Mouse (Mus musculus) splenic B cell, adult 2 months (primary cell): ENCODE measurements around the gene Abi3.

Experiments used
- DNase-seq: peaks from one replicate; pipeline ENCODE4 v3.0.0-alpha.2; 2011; ENCODE audit warnings: low read depth, low spot score
- H3K27me3 ChIP-seq: 2 replicates; pipeline ENCODE4 v1.6.1; 2012; ENCODE audit warnings: mild to moderate bottlenecking, low read length, moderate library complexity, mixed read lengths; ENCODE audit not compliant: control insufficient read depth, poor library complexity, insufficient read depth, severe bottlenecking
- H3K36me3 ChIP-seq: 2 replicates; pipeline ENCODE4 v1.6.1; 2012; ENCODE audit warnings: mild to moderate bottlenecking, low read length, moderate library complexity, mixed read lengths; ENCODE audit not compliant: control insufficient read depth, poor library complexity, insufficient read depth, severe bottlenecking

Abi3 gene

DNA sequence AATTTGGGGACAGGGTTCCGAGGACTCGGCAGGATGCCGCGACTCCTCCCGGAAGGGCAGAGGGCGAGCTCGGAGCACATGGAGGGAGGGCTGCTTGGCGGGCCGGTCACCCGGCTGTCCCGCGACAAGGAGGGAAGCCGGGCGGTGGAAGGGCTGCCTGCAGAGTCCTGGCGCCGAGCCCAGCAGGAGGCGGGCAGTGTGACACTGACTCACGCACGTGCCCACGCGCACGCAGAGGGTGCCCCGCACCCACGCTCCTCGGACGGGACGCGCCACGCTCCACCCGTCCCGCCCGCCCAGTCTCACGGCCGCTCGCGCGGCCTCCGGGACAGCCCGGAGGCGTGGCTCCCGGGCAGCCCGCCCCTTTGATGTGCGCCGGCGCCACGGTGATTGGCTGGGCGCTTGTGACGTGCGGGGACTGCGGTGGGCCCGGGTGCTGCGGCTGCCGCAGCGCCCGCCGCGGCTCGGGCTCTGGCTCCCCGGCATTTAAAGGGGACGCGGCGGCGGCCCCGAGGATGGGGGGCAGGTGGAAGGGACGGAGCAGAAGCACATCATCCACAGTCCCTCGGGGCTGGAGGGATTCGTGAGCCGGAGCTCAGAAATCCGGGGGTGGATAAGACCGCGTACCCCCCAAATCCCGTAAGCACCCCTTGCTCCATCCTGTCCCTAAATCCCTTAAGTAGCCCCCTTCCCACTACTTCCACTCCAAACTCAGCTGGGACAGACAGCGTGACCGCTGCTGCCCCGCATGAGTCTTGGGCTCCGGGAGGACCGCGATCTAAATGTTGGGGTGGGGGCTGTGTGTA, 18.0 kb downstream of the Abi3 start, which contains the start of gene Phospho1:
TSS of gene Phospho1 (plus strand) at position 429 of the 806 bp plus-strand sequence.
- no peaks in the 10 kb centered on the region for H3K27me3 ChIP-seq
- H3K36me3 ChIP-seq: no peaks in the 10 kb centered on the region
- peak; percentile 89 for DNase-seq

DNA sequence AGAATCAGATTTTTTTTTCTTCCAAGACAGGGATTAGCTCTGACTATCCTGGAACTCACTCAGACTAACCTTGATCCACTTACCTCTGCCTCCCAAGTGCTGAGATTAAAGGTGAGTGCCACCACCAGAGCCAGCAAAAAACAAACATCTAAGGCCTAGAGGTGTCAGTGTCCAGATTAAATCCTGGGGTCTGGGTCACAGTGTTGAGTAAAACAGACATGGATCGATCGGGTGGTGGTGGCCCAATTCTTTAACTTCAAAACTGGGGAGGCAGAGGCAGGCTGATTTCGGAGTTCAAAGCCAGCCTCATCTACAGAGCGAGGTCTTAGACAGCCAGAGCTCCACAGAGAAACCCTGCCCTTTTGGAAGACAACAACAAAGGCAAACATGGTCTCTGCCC, 19.8 kb downstream of the Abi3 start:
- no peak for DNase-seq
- H3K36me3 ChIP-seq: no peaks in the 10 kb centered on the region
- H3K27me3 ChIP-seq: no peaks in the 10 kb centered on the region

DNA sequence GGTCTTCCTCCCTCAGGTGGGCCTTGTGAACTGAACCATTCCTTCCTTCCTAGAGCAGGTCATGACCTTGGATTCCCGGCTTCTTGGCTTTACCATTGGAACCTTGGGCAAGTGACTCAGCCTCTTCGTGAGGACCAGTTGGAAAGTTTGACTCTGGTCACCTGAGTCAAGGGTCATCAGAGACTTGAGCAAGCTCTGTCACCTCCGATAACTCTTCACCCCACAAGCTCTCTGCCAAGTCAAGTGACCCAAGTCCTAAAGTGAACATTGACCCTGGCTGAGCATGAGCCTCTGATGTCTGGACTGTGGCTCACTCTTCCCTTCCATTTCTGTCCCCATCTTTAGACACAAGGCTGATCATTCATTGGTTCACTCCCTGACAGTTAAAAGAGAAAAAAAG, 20.8 kb downstream of the Abi3 start:
- no peaks in the 10 kb centered on the region for H3K27me3 ChIP-seq
- no peak for DNase-seq
- no peaks in the 10 kb centered on the region for H3K36me3 ChIP-seq

DNA sequence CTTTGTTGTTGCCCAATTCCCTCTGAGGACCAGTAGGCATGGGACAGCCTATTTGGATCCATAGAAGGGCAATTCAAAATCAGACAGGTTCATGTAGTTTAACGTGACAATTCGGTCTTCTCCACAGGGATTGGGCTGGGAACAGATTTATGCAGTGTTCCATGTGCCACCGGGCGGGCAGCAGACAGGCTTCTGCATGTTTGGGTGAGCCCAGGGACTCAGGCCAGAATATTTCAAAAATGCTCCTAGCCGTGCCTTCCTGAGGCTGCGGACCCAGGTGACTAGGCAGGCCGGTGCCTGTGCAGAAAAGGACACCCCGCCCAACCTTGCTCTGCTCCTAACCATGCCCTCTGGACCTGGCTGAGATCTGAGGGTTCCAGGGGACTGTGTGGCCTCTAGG, 23.1 kb downstream of the Abi3 start:
- H3K36me3 ChIP-seq: no peaks in the 10 kb centered on the region
- no peaks in the 10 kb centered on the region for H3K27me3 ChIP-seq
- DNase-seq: no peak

DNA sequence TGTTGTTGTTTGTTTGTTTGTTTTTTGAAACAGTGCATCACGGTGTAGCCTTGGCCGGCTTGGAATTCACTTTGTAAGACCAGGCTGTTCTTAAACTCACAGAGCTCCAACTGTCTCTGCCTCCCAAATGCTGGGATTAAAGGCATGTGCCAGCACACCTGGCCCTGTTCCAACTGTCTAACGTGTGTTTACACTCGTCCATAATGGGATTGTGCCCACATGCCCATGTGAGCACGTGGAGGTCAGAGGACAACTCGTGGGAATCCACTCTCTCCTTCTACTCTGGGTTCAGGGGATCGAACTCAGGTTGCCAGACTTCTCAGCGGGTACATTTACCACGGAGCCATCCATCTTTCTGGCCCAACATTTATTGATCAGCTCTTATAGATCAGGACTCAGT, 26.9 kb downstream of the Abi3 start:
- no peak for DNase-seq
- no peaks in the 10 kb centered on the region for H3K27me3 ChIP-seq

DNA sequence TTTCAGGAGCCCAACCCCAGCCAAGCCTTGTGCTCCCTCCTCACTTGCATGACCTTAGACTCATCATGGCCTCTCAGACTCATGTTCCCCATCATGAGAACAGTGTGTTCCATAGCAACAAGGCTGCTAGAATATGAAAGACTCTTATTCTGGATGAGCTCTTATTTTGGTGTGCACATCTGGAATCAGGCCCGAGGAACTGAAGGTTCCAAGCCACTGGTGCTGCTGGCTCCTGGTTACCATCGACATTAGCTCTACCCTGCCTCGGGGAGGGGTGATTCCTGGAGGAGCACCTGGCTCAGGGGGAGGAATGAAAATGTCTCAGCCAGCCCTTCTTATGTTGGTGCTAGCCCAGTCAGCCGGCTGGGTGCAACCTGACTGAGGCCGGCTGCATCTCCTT, 27.4 kb downstream of the Abi3 start:
- H3K36me3 ChIP-seq: no peaks in the 10 kb centered on the region
- no peaks in the 10 kb centered on the region for H3K27me3 ChIP-seq
- DNase-seq: no peak

More for the DNA sequence above, 26.9 kb downstream of the Abi3 start:
- H3K36me3 ChIP-seq: no peaks in the 10 kb centered on the region

DNA sequence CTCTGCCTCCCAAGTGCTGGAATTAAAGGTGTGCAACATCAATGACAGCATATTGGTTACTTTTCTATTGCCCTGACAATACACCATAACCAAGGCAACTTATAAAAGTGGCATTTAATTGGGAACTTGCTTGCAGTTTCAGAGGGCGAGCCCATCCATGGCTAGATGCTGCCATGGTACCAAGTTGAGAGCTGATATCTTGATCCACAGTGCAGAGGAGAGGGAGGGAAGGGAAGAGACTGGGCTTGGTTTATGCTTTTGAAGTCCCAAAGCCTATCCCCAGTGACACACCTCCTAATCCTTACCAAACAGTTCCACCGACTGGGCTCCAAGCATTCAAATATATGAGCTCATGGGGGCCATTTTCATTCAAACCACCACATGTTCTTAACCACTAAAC, 28.2 kb downstream of the Abi3 start:
- H3K36me3 ChIP-seq: no peaks in the 10 kb centered on the region
- no peak for DNase-seq
- H3K27me3 ChIP-seq: no peaks in the 10 kb centered on the region

DNA sequence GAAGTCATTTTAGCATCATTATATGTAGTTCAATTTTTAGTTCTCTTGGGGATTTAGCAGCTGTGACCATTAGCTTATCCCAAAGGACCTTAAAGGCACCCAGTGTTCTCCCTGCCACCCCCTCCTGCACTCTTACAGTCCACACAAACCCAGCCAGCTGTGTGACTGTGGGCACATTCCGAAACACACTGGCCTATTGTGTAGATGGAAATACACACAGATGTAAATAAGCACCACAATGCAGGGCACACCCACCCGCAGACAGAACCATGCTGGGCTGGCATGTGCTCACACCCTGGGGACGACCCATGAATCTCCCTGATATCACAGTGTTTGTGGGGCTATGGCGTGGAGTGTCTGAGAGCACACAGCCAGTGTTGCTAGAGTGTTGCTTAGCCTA, 30.1 kb downstream of the Abi3 start:
- Histone ChIP-seq H3K36me3 (no peaks in the 10 kb centered on the region), H3K27me3 (no peaks in the 10 kb centered on the region)
- DNase-seq: no peak

DNA sequence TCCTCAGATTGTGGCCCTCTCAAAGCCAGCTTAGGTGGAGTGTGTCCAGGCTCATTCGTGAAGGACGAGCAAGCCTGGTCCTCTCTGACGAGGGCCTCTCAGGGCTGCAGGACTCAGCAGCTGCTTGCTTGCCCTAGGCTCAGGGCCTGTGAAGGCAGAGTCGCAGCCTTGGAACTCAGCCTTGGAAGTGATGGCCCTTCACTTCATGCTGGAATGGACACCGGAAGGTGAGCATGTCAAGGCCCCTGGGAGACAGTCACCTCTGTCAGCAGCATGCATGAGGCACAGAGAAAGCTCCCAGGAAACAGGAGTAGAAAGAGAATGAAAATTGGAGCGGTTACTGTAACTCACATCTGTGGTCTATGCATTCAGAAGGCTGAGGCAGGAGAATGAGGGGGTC, 30.5 kb downstream of the Abi3 start:
- Histone ChIP-seq H3K36me3 (no peaks in the 10 kb centered on the region), H3K27me3 (no peaks in the 10 kb centered on the region)
- no peak for DNase-seq

DNA sequence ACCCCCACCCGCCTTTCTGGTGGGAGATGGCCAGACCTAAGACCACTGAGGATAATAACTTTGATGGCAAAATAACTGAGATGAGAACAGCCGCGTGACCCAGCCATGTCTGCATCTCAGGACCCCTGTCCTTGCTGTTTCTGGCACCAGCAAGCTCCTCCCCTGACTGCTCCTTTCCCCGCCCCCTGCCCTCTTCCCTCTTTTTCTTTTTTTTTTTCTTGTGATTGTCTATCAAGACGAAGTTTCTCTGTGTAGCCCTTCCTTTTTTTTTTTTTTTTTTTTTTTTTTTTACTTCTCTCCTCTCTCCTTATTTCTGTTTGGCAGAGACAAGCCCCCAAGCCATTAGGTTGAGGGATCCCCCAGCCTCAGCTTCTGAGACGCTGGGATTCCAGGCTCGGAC, 31.4 kb downstream of the Abi3 start:
- DNase-seq: no peak
- H3K36me3 ChIP-seq: no peaks in the 10 kb centered on the region
- no peaks in the 10 kb centered on the region for H3K27me3 ChIP-seq

DNA sequence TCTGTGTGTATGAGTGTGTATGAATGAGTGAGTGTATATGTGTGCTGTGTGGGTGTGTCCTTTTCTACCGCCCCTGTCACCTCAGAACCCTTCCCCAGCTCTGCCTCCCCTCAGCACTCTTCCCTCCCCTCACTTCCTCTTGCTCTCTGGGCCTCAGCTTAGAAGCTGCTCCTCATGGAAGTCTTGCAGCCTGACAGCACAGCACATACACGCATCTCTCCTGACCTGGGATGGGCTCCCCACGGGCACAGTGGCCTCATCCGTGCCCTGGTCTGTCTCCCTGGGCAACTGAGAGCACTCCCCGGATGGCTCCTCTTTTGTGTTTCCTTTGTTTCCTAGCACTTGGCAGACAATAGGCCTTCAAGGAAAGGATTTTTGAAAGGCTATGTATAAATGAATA, 32.7 kb downstream of the Abi3 start:
- Histone ChIP-seq H3K36me3 (no peaks in the 10 kb centered on the region), H3K27me3 (no peaks in the 10 kb centered on the region)
- DNase-seq: no peak

DNA sequence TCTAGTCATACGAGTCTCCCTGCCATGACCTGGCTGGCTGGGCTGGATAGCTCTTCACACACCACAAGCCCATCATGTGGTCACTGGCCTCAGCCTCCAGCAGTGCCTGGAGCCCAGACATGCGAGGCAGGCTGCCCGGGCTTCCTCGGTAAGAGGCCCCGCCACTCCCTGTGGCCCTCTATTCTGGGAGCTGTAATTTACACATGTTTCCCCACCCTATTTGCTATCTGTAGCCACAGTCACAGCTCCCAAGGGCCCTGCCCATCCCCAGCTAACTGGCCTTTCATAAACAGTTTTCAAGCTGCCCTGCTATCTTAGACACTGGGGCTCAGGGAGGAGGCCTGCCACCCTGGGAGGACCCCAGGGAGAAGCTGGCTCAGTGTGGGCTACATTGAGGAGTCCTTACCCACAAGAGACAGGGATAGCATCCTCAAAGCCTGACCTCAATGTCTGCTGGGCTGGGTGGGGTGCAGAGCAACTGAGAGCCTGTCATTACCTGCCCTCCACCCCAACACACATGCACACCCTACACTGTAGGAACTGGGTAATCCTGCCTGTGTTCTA, 33.7 kb downstream of the Abi3 start:
- H3K27me3 ChIP-seq: no peaks in the 10 kb centered on the region
- DNase-seq: no peak
- H3K36me3 ChIP-seq: no peaks in the 10 kb centered on the region

DNA sequence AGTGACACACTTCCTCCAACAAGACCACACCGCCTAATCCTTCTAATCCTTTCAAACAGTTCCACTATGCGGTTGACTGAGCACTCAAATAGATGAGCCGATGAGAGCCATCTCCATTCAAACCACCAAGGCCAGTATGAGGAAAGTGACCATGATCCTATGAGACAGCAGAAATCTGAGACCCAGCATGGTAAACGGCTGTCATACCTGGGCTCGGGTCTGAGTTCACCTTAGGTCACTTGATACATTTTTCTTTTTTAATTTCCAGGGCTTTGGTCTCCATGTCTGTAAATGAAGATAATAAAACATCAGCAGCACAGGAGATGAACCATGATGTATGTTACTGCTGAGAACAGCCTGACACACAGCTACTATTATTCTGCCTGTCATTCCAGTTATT, 34.4 kb downstream of the Abi3 start:
- Histone ChIP-seq H3K36me3 (no peaks in the 10 kb centered on the region), H3K27me3 (no peaks in the 10 kb centered on the region)
- no peak for DNase-seq

DNA sequence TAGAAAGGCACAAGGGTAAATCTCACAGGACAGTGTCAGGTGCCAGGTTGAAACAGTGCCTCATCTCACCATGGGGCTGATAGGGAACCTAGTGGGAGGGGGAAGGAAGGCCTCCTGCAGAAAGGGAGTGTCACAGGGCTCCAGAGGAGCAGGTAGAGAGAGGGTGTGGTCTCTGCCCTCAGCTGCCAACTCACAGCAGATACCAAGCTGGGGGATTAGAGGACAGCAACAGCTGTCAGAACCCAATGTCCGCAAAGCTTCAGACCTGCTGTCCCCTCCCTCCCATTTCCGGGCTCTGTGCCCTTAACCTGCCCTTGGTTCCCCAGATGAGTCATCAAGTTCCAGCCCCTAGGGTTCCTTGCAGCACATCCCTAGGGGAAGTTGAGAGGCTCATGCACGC, 36.7 kb downstream of the Abi3 start:
- H3K36me3 ChIP-seq: no peaks in the 10 kb centered on the region
- no peak for DNase-seq
- H3K27me3 ChIP-seq: no peaks in the 10 kb centered on the region

DNA sequence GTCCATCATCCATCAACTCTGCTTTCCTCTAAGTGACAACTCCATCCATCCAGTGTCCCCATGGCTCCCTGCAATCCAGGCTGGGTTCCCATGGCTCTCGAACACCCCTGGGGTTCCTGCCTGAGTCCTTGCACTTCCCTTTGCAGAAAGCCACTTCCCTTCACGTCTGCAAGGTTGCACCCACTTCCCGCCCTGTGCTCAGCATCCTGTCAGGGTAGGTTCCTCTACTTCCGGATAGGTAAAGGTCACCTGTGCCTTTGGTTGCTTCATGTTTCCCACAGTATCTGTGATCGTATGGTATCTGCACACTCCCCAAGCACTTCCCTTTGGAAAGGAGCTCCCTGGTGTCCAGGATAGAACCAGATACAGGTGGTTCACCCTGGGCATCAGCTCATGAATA, 37.3 kb downstream of the Abi3 start:
- no peaks in the 10 kb centered on the region for H3K36me3 ChIP-seq
- DNase-seq: peak; percentile 28
- no peaks in the 10 kb centered on the region for H3K27me3 ChIP-seq

DNA sequence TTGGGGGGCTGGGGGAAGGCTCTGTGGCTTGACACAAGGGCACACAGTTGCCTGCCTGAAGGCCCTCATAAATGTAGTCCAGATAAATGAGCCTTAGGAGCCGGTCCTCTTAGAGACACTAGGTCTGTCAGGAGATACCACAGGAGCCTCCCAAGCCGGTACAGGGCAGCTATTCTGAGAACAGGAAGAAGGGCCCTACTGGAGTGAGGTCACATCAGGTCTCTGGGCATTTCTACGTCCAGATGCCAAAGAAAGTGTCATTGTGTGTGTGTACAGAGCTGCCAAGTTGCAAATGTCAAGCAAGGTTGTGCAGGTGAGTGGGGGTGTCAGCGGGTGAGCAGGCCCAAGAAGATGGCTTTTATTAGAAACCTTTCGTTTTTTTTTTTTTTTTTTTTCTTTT, 46.7 kb downstream of the Abi3 start:
- no peak for DNase-seq
- Histone ChIP-seq H3K36me3 (no peaks in the 10 kb centered on the region), H3K27me3 (no peaks in the 10 kb centered on the region)
